Mouse (Mus musculus) lung, adult 2 months (tissue): ENCODE measurements around the gene Cyth1. TPM values are rescaled to one million over a fixed set of nuclear protein-coding genes. Genes with fewer than 3 reads are reported as not detected.

ENCODE experiments used
- DNase-seq: peaks from one replicate; pipeline ENCODE4 v3.0.0; 2022
- H3K4me1 ChIP-seq: fragments of 200-500 bp; 2 replicates; pipeline ENCODE4 v1.6.1; 2011; ENCODE audit warnings: low read length; ENCODE audit not compliant: control insufficient read depth, insufficient read depth
- H3K4me3 ChIP-seq: fragments of 200-500 bp; replicated peaks from 2 replicates; pipeline ENCODE3; 2011; ENCODE audit warnings: low read depth, mild to moderate bottlenecking, control low read depth, low read length; ENCODE audit errors: extremely low read depth
- CTCF ChIP-seq: fragments of 200-500 bp; IDR thresholded peaks from 2 replicates; pipeline ENCODE4 v1.5.1; 2011; ENCODE audit warnings: mild to moderate bottlenecking, low read length, control low read depth; ENCODE audit not compliant: insufficient read depth
- POLR2A ChIP-seq: fragments of 200-500 bp; IDR thresholded peaks from 2 replicates; pipeline ENCODE4 v1.6.1; 2011; ENCODE audit warnings: low read depth, mild to moderate bottlenecking, control low read depth, low read length, borderline replicate concordance; ENCODE audit errors: extremely low read depth
- WGBS: fragments of 180-500 bp; shearing (Covaris S2); methylation state at CpG from one replicate; pipeline ENCODE4 v1.1.7; 2018; 5-methylcytosine and 5-hydroxymethylcytosine counted together
- polyA plus RNA-seq: library from polyadenylated mRNA; depleted of rRNA; stranded (reverse); fragments of >200 nt; gene quantifications from 2 replicates; pipeline ENCODE4 v1.2.3, GENCODE M21; 2012

Cyth1 gene
- polyA plus RNA-seq, 1 experiment = 23.1 TPM

GRCm38 (mm10) chr11:118182353-118182752, 66.0 kb downstream of the Cyth1 start:
- WGBS = 95% methylated on average over 4 of the region's 4 CpGs
- Histone ChIP-seq H3K4me3 (no peak overlapping the region), H3K4me1 (0 out of 2 replicates have a peak, but pooled peaks cover 3% of the 10 kb centered on the region)
- no peak for TF ChIP-seq POLR2A
- no peak for TF ChIP-seq CTCF
- DNase-seq = no peak

- Histone ChIP-seq H3K4me3 (no peak overlapping the region), H3K4me1 (no peaks in the 10 kb centered on the region)
- WGBS = 68% methylated on average over 7 of the region's 7 CpGs
- no peak for DNase-seq
- TF ChIP-seq CTCF (no peak), POLR2A (no peak)
These were observed 68.2 kb downstream of the Cyth1 start for GRCm38 (mm10) chr11:118180199-118180598.

- H3K4me1 ChIP-seq = no peaks in the 10 kb centered on the region
- TF ChIP-seq CTCF (no peak), POLR2A (no peak)
- no peak overlapping the region for H3K4me3 ChIP-seq
- 89% methylated on average over 5 of the region's 5 CpGs for WGBS
- DNase-seq = no peak
These were observed 70.2 kb downstream of the Cyth1 start for GRCm38 (mm10) chr11:118178236-118178635.

- no peak for DNase-seq
- TF ChIP-seq POLR2A = no peak
- no peak for TF ChIP-seq CTCF
- 61% methylated on average over 7 of the region's 7 CpGs for WGBS
- H3K4me3 ChIP-seq = no peak overlapping the region
- no peaks in the 10 kb centered on the region for H3K4me1 ChIP-seq
These were observed 73.6 kb downstream of the Cyth1 start for GRCm38 (mm10) chr11:118174752-118175151.

- TF ChIP-seq CTCF (no peak), POLR2A (no peak)
- 76% methylated on average over 5 of the region's 5 CpGs for WGBS
- Histone ChIP-seq H3K4me1 (no peaks in the 10 kb centered on the region), H3K4me3 (no peak overlapping the region)
- no peak for DNase-seq
These were observed 75.6 kb downstream of the Cyth1 start for GRCm38 (mm10) chr11:118172768-118173167.

GRCm38 (mm10) chr11:118170333-118170732, 78.1 kb downstream of the Cyth1 start:
- WGBS = 83% methylated on average over 5 of the region's 5 CpGs
- no peak for DNase-seq
- H3K4me1 ChIP-seq = no peaks in the 10 kb centered on the region
- no peak overlapping the region for H3K4me3 ChIP-seq
- no peak for TF ChIP-seq CTCF
- no peak for TF ChIP-seq POLR2A

- Histone ChIP-seq H3K4me3 (no peak overlapping the region), H3K4me1 (no peaks in the 10 kb centered on the region)
- no peak for TF ChIP-seq POLR2A
- TF ChIP-seq CTCF = no peak
- DNase-seq = no peak
- 86% methylated on average over 9 of the region's 9 CpGs for WGBS
These were observed 79.7 kb downstream of the Cyth1 start for GRCm38 (mm10) chr11:118168714-118169113.

GRCm38 (mm10) chr11:118166626-118167025, 81.8 kb downstream of the Cyth1 start:
- WGBS = 84% methylated on average over 5 of the region's 5 CpGs
- TF ChIP-seq CTCF (no peak), POLR2A (no peak)
- H3K4me3 ChIP-seq = no peak overlapping the region
- no peaks in the 10 kb centered on the region for H3K4me1 ChIP-seq
- no peak for DNase-seq

- WGBS = 67% methylated on average over 11 of the region's 11 CpGs
These were observed 82.7 kb downstream of the Cyth1 start for GRCm38 (mm10) chr11:118165681-118166080.

GRCm38 (mm10) chr11:118164566-118164965, 83.8 kb downstream of the Cyth1 start:
- WGBS = 76% methylated on average over 8 of the region's 8 CpGs
- no peaks in the 10 kb centered on the region for H3K4me1 ChIP-seq
- H3K4me3 ChIP-seq = no peak overlapping the region
- no peak for DNase-seq
- no peak for TF ChIP-seq POLR2A
- TF ChIP-seq CTCF = no peak

More at GRCm38 (mm10) chr11:118165681-118166080, 82.7 kb downstream of the Cyth1 start:
- no peak for TF ChIP-seq CTCF
- Histone ChIP-seq H3K4me1 (no peaks in the 10 kb centered on the region), H3K4me3 (no peak overlapping the region)
- no peak for DNase-seq

GRCm38 (mm10) chr11:118162245-118162644, 86.1 kb downstream of the Cyth1 start:
- 64% methylated on average over 10 of the region's 10 CpGs for WGBS
- no peak for DNase-seq
- TF ChIP-seq POLR2A (no peak), CTCF (no peak)

More at GRCm38 (mm10) chr11:118162245-118162644, 86.1 kb downstream of the Cyth1 start:
- Histone ChIP-seq H3K4me3 (no peak overlapping the region), H3K4me1 (no peaks in the 10 kb centered on the region)
